Comparison of ENCODE assay signal across 19 mouse cellular contexts in genomic region chr6:120189287-120189686, GRCm38 (mm10).
A peak's percentile ranks its signal among the peaks of the same experiment; 100 is the strongest.
DNase-seq lines count a peak whose midpoint lies in the region; ATAC-seq and TF ChIP-seq lines count a peak whose summit lies in the region.
"Had no signal": no experiment of that assay in that cellular context is flagged by ENCODE, and none has a peak within 500 bp of the region (broad histone marks: within the 10 kb centered on the region; RNA-seq: fewer than 3 reads in every experiment).

No protein-coding gene starts in this region.

- peak; percentile 39 for DNase-seq in gastrocnemius, postnatal 25 days
- DNase-seq in gastrocnemius, postnatal 14 days, result no peak
- DNase-seq in lung, postnatal 0 days (ENCODE audit: low spot score), result no peak
- DNase-seq in lung, adult 18-20 months, result no peak
- DNase-seq in embryonic facial prominence, embryonic 10.5 days (ENCODE audit: low spot score), result no peak
- DNase-seq in naive thymus-derived CD4-positive, alpha-beta T cell, adult 2 months (ENCODE audit: low read depth), result peak; percentile 22
- DNase-seq in thymus, adult 2 months, result no peak
- DNase-seq: adrenal gland, adult 8-10 months; cerebellum, postnatal 10 days; embryo, embryonic 11 days; kidney, postnatal 10 days had no signal

- peak overlapping the region; percentile 76; the same call in 1 of the 2 replicates for H3K27ac ChIP-seq in lung, postnatal 0 days (ENCODE audit: low read length)
- peak overlapping the region; percentile 69; the same call in 1 of the 2 replicates for H3K27ac ChIP-seq in embryonic facial prominence, embryonic 10.5 days (replicated peaks)
- no peak overlapping the region for H3K27ac ChIP-seq in thymus, adult 2 months (ENCODE audit: control insufficient read depth, insufficient read depth, low read length)
- H3K27ac ChIP-seq in forebrain, embryonic 12.5 days, result no peak overlapping the region
- H3K27ac ChIP-seq: heart, embryonic 15.5 days; hindbrain, embryonic 13.5 days; lung, embryonic 15.5 days; neural tube, embryonic 15.5 days had no signal

- intact Hi-C loops in gastrocnemius, postnatal 14 days (cut with DNase I; ENCODE audit: low total_unique reads), result no loop called here

- no peaks in the 10 kb centered on the region for H3K9me3 ChIP-seq in lung, postnatal 0 days (ENCODE audit: low read length)
- no peaks in the 10 kb centered on the region for H3K9me3 ChIP-seq in embryonic facial prominence, embryonic 10.5 days
- no peaks in the 10 kb centered on the region for H3K9me3 ChIP-seq in forebrain, embryonic 12.5 days
- H3K9me3 ChIP-seq: G1E; heart, embryonic 15.5 days; hindbrain, embryonic 13.5 days; lung, embryonic 15.5 days; megakaryocyte, embryonic 14.5 days; neural tube, embryonic 15.5 days had no signal

- no peak for ATAC-seq in lung, postnatal 0 days
- no peak for ATAC-seq in forebrain, embryonic 12.5 days (ENCODE audit: low FRiP score)
- ATAC-seq: intestine, embryonic 16.5 days had no signal

- no peak overlapping the region for H3K4me2 ChIP-seq in lung, postnatal 0 days (replicated peaks; ENCODE audit: low read depth, low read length)
- no peak overlapping the region for H3K4me2 ChIP-seq in forebrain, embryonic 12.5 days
- H3K4me2 ChIP-seq: neural tube, embryonic 15.5 days had no signal

- WGBS in lung, postnatal 0 days, result 79% methylated on average over 5 of the region's 5 CpGs
- 74% methylated on average over 5 of the region's 5 CpGs for WGBS in embryonic facial prominence, embryonic 10.5 days
- WGBS in thymus, adult 2 months, result 93% methylated on average over 5 of the region's 5 CpGs
- 88% methylated on average over 5 of the region's 5 CpGs for WGBS in forebrain, embryonic 12.5 days

- TF ChIP-seq POLR2A in thymus, adult 2 months (IDR thresholded peaks at IDR 0.05; ENCODE audit: control insufficient read depth, extremely low read depth, insufficient read depth, low read length, poor library complexity), result no peak

- H3K4me3 ChIP-seq in lung, postnatal 0 days (ENCODE audit: low read depth, low read length), result no peak overlapping the region
- H3K4me3 ChIP-seq in embryonic facial prominence, embryonic 10.5 days, result no peak overlapping the region
- H3K4me3 ChIP-seq in thymus, adult 2 months (ENCODE audit: control insufficient read depth, insufficient read depth, low read length), result no peak overlapping the region
- H3K4me3 ChIP-seq in forebrain, embryonic 12.5 days (replicated peaks), result no peak overlapping the region
- H3K4me3 ChIP-seq: heart, embryonic 15.5 days; hindbrain, embryonic 13.5 days; lung, embryonic 15.5 days; neural tube, embryonic 15.5 days had no signal

- no peaks in the 10 kb centered on the region for H3K27me3 ChIP-seq in lung, postnatal 0 days (replicated peaks; ENCODE audit: insufficient read depth, low read length)
- H3K27me3 ChIP-seq in embryonic facial prominence, embryonic 10.5 days (replicated peaks; ENCODE audit: low read depth, poor library complexity, severe bottlenecking), result peaks cover 27% of the 10 kb centered on the region
- no peaks in the 10 kb centered on the region for H3K27me3 ChIP-seq in thymus, adult 2 months (ENCODE audit: control insufficient read depth, insufficient read depth, low read length)
- peaks cover 16% of the 10 kb centered on the region; the same call in 1 of the 2 replicates for H3K27me3 ChIP-seq in forebrain, embryonic 12.5 days
- H3K27me3 ChIP-seq: heart, embryonic 15.5 days; lung, embryonic 15.5 days; neural tube, embryonic 15.5 days had no signal

- TF ChIP-seq EP300 in lung, postnatal 0 days (IDR thresholded peaks at IDR 0.05), result no peak

- no peak overlapping the region for H3K9ac ChIP-seq in lung, postnatal 0 days (replicated peaks; ENCODE audit: low read depth)
- no peak overlapping the region for H3K9ac ChIP-seq in forebrain, embryonic 12.5 days
- H3K9ac ChIP-seq: heart, embryonic 15.5 days; lung, embryonic 15.5 days; neural tube, embryonic 15.5 days had no signal

- no peaks in the 10 kb centered on the region for H3K36me3 ChIP-seq in lung, postnatal 0 days (ENCODE audit: insufficient read depth, low read length)
- no peaks in the 10 kb centered on the region for H3K36me3 ChIP-seq in embryonic facial prominence, embryonic 10.5 days (replicated peaks)
- H3K36me3 ChIP-seq in thymus, adult 2 months (ENCODE audit: control insufficient read depth, insufficient read depth, low read length), result no peaks in the 10 kb centered on the region
- H3K36me3 ChIP-seq in forebrain, embryonic 12.5 days (replicated peaks), result no peaks in the 10 kb centered on the region
- H3K36me3 ChIP-seq: G1E; heart, embryonic 15.5 days; hindbrain, embryonic 13.5 days; lung, embryonic 15.5 days; neural tube, embryonic 15.5 days had no signal

- peaks cover 37% of the 10 kb centered on the region for H3K4me1 ChIP-seq in lung, postnatal 0 days (ENCODE audit: insufficient read depth, low read depth, low read length)
- peaks cover 57% of the 10 kb centered on the region for H3K4me1 ChIP-seq in embryonic facial prominence, embryonic 10.5 days
- H3K4me1 ChIP-seq in thymus, adult 2 months (replicated peaks; ENCODE audit: control insufficient read depth, insufficient read depth, low read length), result peaks cover 46% of the 10 kb centered on the region
- peaks cover 34% of the 10 kb centered on the region for H3K4me1 ChIP-seq in forebrain, embryonic 12.5 days

- TF ChIP-seq CTCF in lung, postnatal 0 days (IDR thresholded peaks at IDR 0.05), result no peak
- no peak for TF ChIP-seq CTCF in thymus, adult 2 months (IDR thresholded peaks at IDR 0.05; ENCODE audit: borderline replicate concordance, control insufficient read depth, extremely low read depth, insufficient read depth, low read length, poor library complexity)

Comparison
In these comparisons a context has a peak if more than half of its experiments do, and no peak if none do; other contexts are left out.
1. DNase-seq: peak in gastrocnemius, postnatal 25 days (single experiment) and naive thymus-derived CD4-positive, alpha-beta T cell, adult 2 months (single experiment); none in gastrocnemius, postnatal 14 days (single experiment), lung, postnatal 0 days (single experiment), lung, adult 18-20 months (0 of 2), embryonic facial prominence, embryonic 10.5 days (single experiment) and thymus, adult 2 months (single experiment).
2. H3K27ac ChIP-seq: peak in lung, postnatal 0 days (single experiment) and embryonic facial prominence, embryonic 10.5 days (single experiment); none in thymus, adult 2 months (single experiment) and forebrain, embryonic 12.5 days (single experiment).